Mouse (Mus musculus) spleen, adult 2 months (tissue): ENCODE data around the gene Erbb3.

Source experiments
- CTCF ChIP-seq: fragments of 200-500 bp; IDR thresholded peaks from 2 replicates; pipeline ENCODE4 v1.5.1; 2011; ENCODE audit warnings: mild to moderate bottlenecking, inconsistent platforms; ENCODE audit not compliant: insufficient read depth, insufficient read length, insufficient replicate concordance; ENCODE audit errors: extremely low read depth
- POLR2A ChIP-seq: fragments of 200-500 bp; IDR thresholded peaks from 2 replicates; pipeline ENCODE4 v1.6.1; 2011; ENCODE audit warnings: low read depth, low read length, inconsistent platforms

DNA sequence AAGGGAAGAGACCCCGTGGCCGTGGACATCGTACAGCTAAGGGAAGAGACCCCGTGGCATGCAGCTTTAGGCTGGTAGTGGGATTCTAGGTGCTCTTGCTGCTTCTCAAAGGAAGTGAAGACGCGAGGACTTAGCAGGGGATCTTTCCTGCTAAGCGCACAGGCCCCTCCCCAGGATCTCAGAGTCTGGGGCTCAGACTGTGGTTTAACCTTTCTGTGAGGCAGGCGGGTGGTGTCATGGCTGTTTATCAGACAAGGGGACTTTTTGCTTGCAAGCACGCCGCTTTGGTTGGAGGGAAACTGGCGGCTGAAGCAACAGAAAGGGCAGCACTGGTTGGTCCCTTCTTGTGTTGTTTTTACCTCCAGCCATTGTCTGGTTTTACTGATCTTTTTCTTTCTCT is 47.6 kb upstream of the Erbb3 start:
- TF ChIP-seq CTCF (no peak), POLR2A (no peak)
